23 mouse cellular contexts compared by ENCODE assay signal in genomic region chr3:29071315-29071714, GRCm38 (mm10). TPM values are rescaled to one million over a fixed set of nuclear protein-coding genes. Genes with fewer than 3 reads are reported as not detected.
"Had no signal": no experiment of that assay in that cellular context is flagged by ENCODE, and none has a peak within 500 bp of the region (broad histone marks: within the 10 kb centered on the region; RNA-seq: fewer than 3 reads in every experiment).

No protein-coding gene starts in this region.

- H3K4me2 ChIP-seq: lung, embryonic 14.5 days; midbrain, embryonic 12.5 days; neural tube, embryonic 13.5 days; neural tube, embryonic 15.5 days had no signal

- H3K9me3 ChIP-seq: midbrain, embryonic 10.5 days; midbrain, embryonic 12.5 days; neural tube, embryonic 13.5 days; neural tube, embryonic 15.5 days had no signal

- H3K4me1 ChIP-seq: midbrain, embryonic 12.5 days; neural tube, embryonic 13.5 days; neural tube, embryonic 15.5 days had no signal

- H3K27ac ChIP-seq: midbrain, embryonic 10.5 days; midbrain, embryonic 12.5 days; neural tube, embryonic 13.5 days; neural tube, embryonic 15.5 days had no signal

- ATAC-seq: midbrain, embryonic 16.5 days had no signal

- H3K4me3 ChIP-seq: midbrain, embryonic 10.5 days; midbrain, embryonic 12.5 days; myocyte; neural tube, embryonic 13.5 days; neural tube, embryonic 15.5 days had no signal

- H3K9ac ChIP-seq: lung, embryonic 14.5 days; midbrain, embryonic 12.5 days; neural tube, embryonic 13.5 days; neural tube, embryonic 15.5 days had no signal

- DNase-seq: lung, adult 18-20 months; lung, embryonic 14.5 days; lung, postnatal 10 days; lung, postnatal 4 days; midbrain, embryonic 14.5 days; retina, postnatal 1 day; right cerebral cortex, adult 18-20 months; right cerebral cortex, postnatal 25 days; right cerebral cortex, postnatal 4 days; spleen, adult 18-20 months; thymus, adult 18-20 months; thymus, postnatal 25 days; thymus, postnatal 4 days had no signal

- H3K27me3 ChIP-seq: midbrain, embryonic 12.5 days; neural tube, embryonic 13.5 days; neural tube, embryonic 15.5 days had no signal

- H3K36me3 ChIP-seq: midbrain, embryonic 10.5 days; midbrain, embryonic 12.5 days; neural tube, embryonic 13.5 days; neural tube, embryonic 15.5 days had no signal

RNA-seq across cellular contexts. Expression of gene Egfem1, which starts 10.5 kb away (rescaled TPM):
- total RNA-seq: megakaryocyte, adult 5-6 weeks; megakaryocyte-erythroid progenitor cell, adult 5-6 weeks had no signal
- polyA plus RNA-seq: myocyte; small intestine, adult 2 months; thymus, postnatal 0 days had no signal
